Mouse (Mus musculus) embryonic fibroblast, embryonic 13.5 days (primary cell): Measurements from ENCODE around the gene Slc12a6.

Experiments
- CTCF ChIP-seq: IDR thresholded peaks from 2 replicates; pipeline ENCODE4 v1.5.1; 2011; ENCODE audit warnings: mild to moderate bottlenecking, control low read depth, low read length, moderate library complexity, borderline replicate concordance; ENCODE audit not compliant: insufficient read depth
- POLR2A ChIP-seq: IDR thresholded peaks from 2 replicates; pipeline ENCODE4 v1.6.1; 2011; ENCODE audit warnings: low read depth, mild to moderate bottlenecking, control low read depth, low read length, moderate library complexity

DNA sequence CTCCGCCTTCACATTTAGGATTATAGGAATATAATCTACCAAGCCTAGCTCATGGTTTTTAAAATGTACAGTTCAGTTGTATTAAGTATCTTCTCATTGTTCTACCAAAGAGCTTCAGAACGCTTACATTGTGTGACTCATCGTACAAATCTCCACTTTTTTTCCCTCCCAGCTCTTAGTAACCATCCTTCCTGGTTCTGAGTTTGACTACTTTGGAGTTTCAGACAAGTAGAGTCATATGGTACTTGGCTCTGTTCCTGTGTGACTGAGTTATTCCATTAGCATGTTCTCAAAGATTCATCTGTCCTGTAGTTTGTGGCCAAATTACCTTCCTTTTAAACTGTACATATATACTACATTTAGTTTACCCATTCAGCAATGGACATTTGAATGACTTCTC lies 43.0 kb downstream of the Slc12a6 start:
- TF ChIP-seq CTCF (no peak), POLR2A (no peak)
